ENCODE assay signal across 8 mouse cellular contexts in the genomic region with DNA sequence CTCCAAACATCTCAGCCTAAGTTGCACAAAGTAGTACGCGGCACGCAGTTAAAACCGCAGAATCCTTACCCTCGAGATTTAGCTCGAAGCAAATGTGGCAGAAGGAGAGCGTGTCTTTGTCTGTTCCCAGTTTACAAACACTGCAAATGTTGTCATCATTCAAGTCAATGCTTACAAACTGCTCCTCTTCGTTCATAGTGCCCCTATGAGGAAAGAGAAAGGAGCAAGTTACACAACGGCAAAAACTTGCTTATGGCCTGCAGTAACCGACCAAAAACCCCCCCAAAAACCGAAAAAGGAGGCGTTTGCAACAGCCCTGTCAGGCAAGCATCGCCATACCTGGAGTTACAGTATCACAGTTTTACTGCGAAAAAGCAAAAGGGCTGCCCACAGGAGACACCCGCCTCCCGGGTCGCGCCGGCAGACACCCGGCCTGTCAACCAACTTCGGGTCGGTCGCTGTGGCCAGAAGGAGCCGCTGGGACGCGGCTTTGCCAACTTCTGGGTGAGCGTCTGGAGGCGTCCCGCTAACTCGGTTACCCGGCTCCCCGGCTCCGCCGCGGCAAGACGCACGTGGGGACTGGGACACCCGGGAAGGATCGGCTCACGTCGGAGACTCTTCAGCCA. TPM values are rescaled to one million over a fixed set of nuclear protein-coding genes. Genes with fewer than 3 reads are reported as not detected.
DNase-seq lines count a peak whose midpoint lies in the region; ATAC-seq and TF ChIP-seq lines count a peak whose summit lies in the region.

No protein-coding gene starts in this region.

- peaks cover 10% of the 10 kb centered on the region for H3K4me1 ChIP-seq in embryonic facial prominence, embryonic 14.5 days (ENCODE audit: control insufficient read depth, insufficient read depth, low read length)
- peaks cover 19% of the 10 kb centered on the region; the same call in 1 of the 2 replicates for H3K4me1 ChIP-seq in hindbrain, embryonic 14.5 days (replicated peaks; ENCODE audit: control insufficient read depth, insufficient read depth, low read length)
- H3K4me1 ChIP-seq in liver, postnatal 0 days (ENCODE audit: insufficient read depth), result peaks cover 6% of the 10 kb centered on the region
- H3K4me1 ChIP-seq in neural tube, embryonic 12.5 days, result peaks cover 20% of the 10 kb centered on the region

- no peak for TF ChIP-seq EP300 in liver, postnatal 0 days (IDR thresholded peaks at IDR 0.05; ENCODE audit: low read depth)

- under 1% methylated on average over 26 of the region's 41 CpGs for WGBS in embryonic facial prominence, embryonic 14.5 days
- under 1% methylated on average over 41 of the region's 41 CpGs for WGBS in hindbrain, embryonic 14.5 days
- WGBS in liver, postnatal 0 days (ENCODE audit: insufficient replicate concordance), result under 1% methylated on average over 41 of the region's 41 CpGs
- under 1% methylated on average over 41 of the region's 41 CpGs for WGBS in neural tube, embryonic 12.5 days

- peak; percentile 74 for ATAC-seq in embryonic facial prominence, embryonic 14.5 days (ENCODE audit: low read depth)
- ATAC-seq in hindbrain, embryonic 14.5 days (ENCODE audit: low FRiP score), result peak; percentile 75; the same call in 1 of the 2 replicates
- ATAC-seq in liver, postnatal 0 days, result peak; percentile 58
- ATAC-seq in neural tube, embryonic 12.5 days (ENCODE audit: low FRiP score, low read depth), result peak; percentile 85

- peaks cover 10% of the 10 kb centered on the region; the same call in 1 of the 2 replicates for H3K36me3 ChIP-seq in embryonic facial prominence, embryonic 14.5 days (ENCODE audit: control insufficient read depth, insufficient read depth, low read length)
- H3K36me3 ChIP-seq in hindbrain, embryonic 14.5 days (replicated peaks; ENCODE audit: control insufficient read depth, insufficient read depth), result no peaks in the 10 kb centered on the region
- peaks cover 9% of the 10 kb centered on the region for H3K36me3 ChIP-seq in liver, postnatal 0 days (replicated peaks; ENCODE audit: insufficient read depth, low read length)
- 0 out of 2 replicates have a peak, but pooled peaks cover 3% of the 10 kb centered on the region for H3K36me3 ChIP-seq in neural tube, embryonic 12.5 days

- no peaks in the 10 kb centered on the region for H3K9me3 ChIP-seq in embryonic facial prominence, embryonic 14.5 days (ENCODE audit: control insufficient read depth, low read length)
- H3K9me3 ChIP-seq in hindbrain, embryonic 14.5 days (ENCODE audit: control insufficient read depth, low read length), result no peaks in the 10 kb centered on the region
- no peaks in the 10 kb centered on the region for H3K9me3 ChIP-seq in liver, postnatal 0 days (ENCODE audit: low read length)
- no peaks in the 10 kb centered on the region for H3K9me3 ChIP-seq in neural tube, embryonic 12.5 days

- DNase-seq in layer of hippocampus, adult 2 months (ENCODE audit: low spot score in 2 of 2), result peak; percentile 44 to 54
- no peak for DNase-seq in layer of hippocampus, postnatal 25 days (ENCODE audit: extremely low spot score in 1 of 2, low spot score in 1 of 2)
- DNase-seq in R1 (ENCODE audit: low read depth, low spot score), result peak; percentile 51
- peak; percentile 79 for DNase-seq in embryonic facial prominence, embryonic 14.5 days (ENCODE audit: low spot score)
- peak; percentile 28 for DNase-seq in hindbrain, embryonic 14.5 days (ENCODE audit: low spot score)
- no peak for DNase-seq in liver, postnatal 0 days
- no peak for DNase-seq in spleen, postnatal 10 days (ENCODE audit: low spot score in 2 of 2)

- H3K27ac ChIP-seq in layer of hippocampus, adult 2 months, result peak overlapping the region; percentile 90
- H3K27ac ChIP-seq in embryonic facial prominence, embryonic 14.5 days (replicated peaks; ENCODE audit: low read depth, low read length), result peak overlapping the region; percentile 94
- peak overlapping the region; percentile 82 for H3K27ac ChIP-seq in hindbrain, embryonic 14.5 days
- peak overlapping the region; percentile 93 for H3K27ac ChIP-seq in liver, postnatal 0 days (ENCODE audit: low read depth)
- H3K27ac ChIP-seq in neural tube, embryonic 12.5 days, result peak overlapping the region; percentile 53; the same call in 1 of the 2 replicates

- peak overlapping the region; percentile 90 for H3K9ac ChIP-seq in embryonic facial prominence, embryonic 14.5 days (ENCODE audit: low read depth, low read length)
- H3K9ac ChIP-seq in hindbrain, embryonic 14.5 days, result peak overlapping the region; percentile 78
- peak overlapping the region; percentile 87 for H3K9ac ChIP-seq in liver, postnatal 0 days (replicated peaks)
- H3K9ac ChIP-seq in neural tube, embryonic 12.5 days, result peak overlapping the region; percentile 81

- H3K27me3 ChIP-seq in embryonic facial prominence, embryonic 14.5 days (replicated peaks; ENCODE audit: control insufficient read depth, insufficient read depth, low read length), result no peaks in the 10 kb centered on the region
- H3K27me3 ChIP-seq in hindbrain, embryonic 14.5 days (ENCODE audit: control insufficient read depth, insufficient read depth, low read length), result no peaks in the 10 kb centered on the region
- no peaks in the 10 kb centered on the region for H3K27me3 ChIP-seq in liver, postnatal 0 days (ENCODE audit: insufficient read depth, low read length)
- H3K27me3 ChIP-seq in neural tube, embryonic 12.5 days (replicated peaks), result no peaks in the 10 kb centered on the region

- peak overlapping the region; percentile 56 for H3K4me2 ChIP-seq in embryonic facial prominence, embryonic 14.5 days (ENCODE audit: low read depth, low read length)
- peak overlapping the region; percentile 86 for H3K4me2 ChIP-seq in hindbrain, embryonic 14.5 days (replicated peaks)
- H3K4me2 ChIP-seq in liver, postnatal 0 days (ENCODE audit: low read depth, low read length), result peak overlapping the region; percentile 75
- H3K4me2 ChIP-seq in neural tube, embryonic 12.5 days (replicated peaks), result peak overlapping the region; percentile 71

- H3K4me3 ChIP-seq in layer of hippocampus, adult 2 months, result peak overlapping the region; percentile 93
- peak overlapping the region; percentile 75 for H3K4me3 ChIP-seq in embryonic facial prominence, embryonic 14.5 days (ENCODE audit: low read depth, low read length)
- H3K4me3 ChIP-seq in hindbrain, embryonic 14.5 days (replicated peaks; ENCODE audit: low read length), result peak overlapping the region; percentile 87
- peak overlapping the region; percentile 81 for H3K4me3 ChIP-seq in liver, postnatal 0 days (ENCODE audit: low read depth, low read length)
- peak overlapping the region; percentile 70 for H3K4me3 ChIP-seq in neural tube, embryonic 12.5 days

- TF ChIP-seq CTCF in layer of hippocampus, adult 2 months (conservative IDR thresholded peaks at IDR 0.05), result no peak; the same call in 1 of the 2 replicates
- TF ChIP-seq CTCF in liver, postnatal 0 days (IDR thresholded peaks at IDR 0.05; ENCODE audit: low read depth), result no peak

RNA-seq across cellular contexts. Expression of a gene that starts 0.5 kb away (rescaled TPM):
- 10 to 100 TPM; 15.8 to 16.8 TPM for total RNA-seq in layer of hippocampus, adult 2 months (2021)
- 10 to 100 TPM; 11.6 to 12.7 TPM for total RNA-seq in layer of hippocampus, postnatal 25 days (2021)
- 18.6 and 21.1 TPM in 2 replicates for polyA plus RNA-seq in embryonic facial prominence, embryonic 14.5 days (2014; fragmentation: Nextera tagmentation; extraction: Ambion mirVana)
- 7.1 and 8.1 TPM in 2 replicates for polyA plus RNA-seq in hindbrain, embryonic 14.5 days (2014; fragmentation: Nextera tagmentation; extraction: Ambion mirVana)
- 4.8 and 6.0 TPM in 2 replicates for polyA plus RNA-seq in liver, postnatal 0 days (2015; fragmentation: Nextera tagmentation; extraction: Ambion mirVana)
- 13.5 and 14.5 TPM in 2 replicates for polyA plus RNA-seq in neural tube, embryonic 12.5 days (2016; fragmentation: Nextera tagmentation; extraction: Ambion mirVana)

Comparison
In these comparisons a context has a peak if more than half of its experiments do, and no peak if none do; other contexts are left out.
1. DNase-seq: peak in layer of hippocampus, adult 2 months (2 of 2), R1 (single experiment), embryonic facial prominence, embryonic 14.5 days (single experiment) and hindbrain, embryonic 14.5 days (single experiment); none in layer of hippocampus, postnatal 25 days (0 of 2), liver, postnatal 0 days (single experiment) and spleen, postnatal 10 days (0 of 2).
2. Peak in every context shown above with its lines, with median percentiles within 50 percentile points of each other: H3K27ac ChIP-seq, H3K4me3 ChIP-seq, ATAC-seq, H3K4me2 ChIP-seq and H3K9ac ChIP-seq.